Mouse (Mus musculus) C2C12 (cell line): Measurements from ENCODE around the gene Aimp2.

Experiments
- CTCF ChIP-seq: IDR thresholded peaks from one replicate; pipeline ENCODE4 v1.5.1; 2011; ENCODE audit not compliant: control insufficient read depth, insufficient read depth, insufficient read length
- MAX ChIP-seq: IDR thresholded peaks from one replicate; pipeline ENCODE4 v1.6.1; 2011; ENCODE audit warnings: mild to moderate bottlenecking, control low read depth
- MYOD1 ChIP-seq: IDR thresholded peaks from one replicate; pipeline ENCODE4 v1.6.1; 2011; ENCODE audit warnings: low read depth; ENCODE audit not compliant: control insufficient read depth, insufficient read length
- USF1 ChIP-seq: IDR thresholded peaks from one replicate; pipeline ENCODE4 v1.6.1; 2011; ENCODE audit warnings: low read depth, mild to moderate bottlenecking, control low read depth, moderate library complexity

GRCm38 (mm10) chr5:143906429-143906828, 3.2 kb downstream of the Aimp2 start:
- TF ChIP-seq USF1, result no peak
- TF ChIP-seq MAX, result no peak
- TF ChIP-seq CTCF, result no peak
- TF ChIP-seq MYOD1, result no peak
